Mouse (Mus musculus) stomach, postnatal 0 days (tissue): ENCODE results near the gene Ick.

ENCODE experiments used
- CTCF ChIP-seq: IDR thresholded peaks from 2 replicates; pipeline ENCODE4 v1.5.1; 2016; ENCODE audit warnings: antibody characterized with exemption, low read depth, mild to moderate bottlenecking, moderate library complexity
- EP300 ChIP-seq: optimal IDR thresholded peaks from 2 replicates; pipeline ENCODE3; 2016; ENCODE audit warnings: antibody characterized with exemption

- TF ChIP-seq CTCF (no peak), EP300 (no peak)
These were observed 37.4 kb upstream of the Ick start for GRCm38 (mm10) chr9:78071626-78072025.
